Mouse (Mus musculus): ENCODE data around the gene Ush1g.

The Ush1g gene

DNA sequence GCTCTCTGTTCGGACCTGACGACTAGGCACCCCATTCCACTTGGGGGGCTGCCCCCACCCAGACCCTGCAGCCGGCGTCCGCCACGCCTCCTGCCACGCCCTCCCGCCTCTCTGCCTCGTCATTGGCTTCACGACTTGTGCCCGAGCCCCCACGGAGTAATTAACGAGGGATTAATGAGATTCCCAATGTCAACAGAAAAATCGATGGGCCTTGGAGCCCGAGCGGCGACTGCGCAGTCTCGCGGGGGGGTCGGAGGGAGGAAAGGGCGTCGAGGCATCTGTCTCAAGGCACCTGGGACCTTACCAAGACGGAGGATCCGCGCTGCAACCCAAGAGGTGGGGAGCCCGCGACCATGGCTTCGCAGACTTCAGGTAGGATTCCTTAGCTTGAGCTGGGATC is 12.7 kb upstream of the Ush1g start, which contains the start of gene Otop3:
Gene Otop3 (plus strand): TSS at position 201 of the 400 bp plus-strand sequence.
- 4% methylated on average over 29 of the region's 29 CpGs for WGBS

DNA sequence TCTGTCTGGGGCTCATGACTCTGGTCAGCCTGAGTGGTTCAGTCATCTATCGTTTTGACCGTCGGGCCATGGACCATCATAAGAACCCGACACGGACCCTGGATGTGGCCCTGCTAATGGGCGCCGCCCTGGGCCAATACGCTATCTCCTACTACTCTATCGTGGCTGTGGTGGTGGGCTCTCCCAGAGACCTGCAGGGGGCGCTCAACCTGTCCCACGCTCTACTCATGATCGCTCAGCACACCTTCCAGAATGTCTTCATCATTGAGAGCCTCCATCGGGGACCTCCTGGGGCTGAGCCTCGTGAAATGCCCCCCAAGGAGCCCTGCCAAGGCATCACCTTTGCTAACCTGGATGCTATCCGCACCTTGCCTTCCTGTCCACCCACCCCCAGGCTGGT is 7.5 kb upstream of the Ush1g start:
- WGBS, result 76% methylated on average over 15 of the region's 15 CpGs

DNA sequence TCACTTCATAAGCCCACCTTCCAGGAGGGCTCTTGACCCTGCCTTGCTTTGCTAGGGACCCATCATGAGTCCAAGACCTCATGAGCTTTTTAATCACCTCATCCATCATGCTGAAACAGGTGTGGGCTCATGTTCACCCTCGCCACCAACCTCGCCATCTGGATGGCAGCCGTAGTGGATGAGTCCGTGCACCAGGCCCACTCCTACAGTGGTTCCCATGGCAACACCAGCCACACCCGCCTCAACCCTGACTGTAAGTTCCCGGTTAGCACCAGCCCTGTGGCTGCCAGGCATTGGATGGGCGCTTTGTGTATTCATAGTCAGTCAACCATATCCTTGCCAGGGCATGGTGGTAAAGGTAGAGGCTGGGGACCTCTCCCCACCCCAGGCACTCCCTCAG is 4.9 kb upstream of the Ush1g start:
- 51% methylated on average over 7 of the region's 7 CpGs for WGBS

DNA sequence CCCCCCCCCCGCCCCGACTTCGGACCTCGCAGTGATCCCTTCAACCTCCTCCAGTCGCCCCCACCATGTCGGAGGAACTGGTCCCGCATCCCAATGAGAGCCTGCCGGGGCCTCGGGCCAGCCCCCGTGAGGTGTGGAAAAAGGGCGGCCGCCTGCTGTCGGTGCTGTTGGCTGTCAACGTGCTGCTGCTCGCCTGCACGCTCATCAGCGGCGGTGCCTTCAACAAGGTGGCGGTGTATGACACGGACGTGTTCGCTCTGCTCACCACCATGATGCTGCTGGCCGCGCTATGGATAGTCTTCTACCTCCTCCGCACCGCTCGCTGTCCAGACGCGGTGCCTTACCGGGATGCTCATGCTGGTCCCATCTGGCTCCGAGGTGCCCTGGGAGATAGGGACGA is 1.5 kb upstream of the Ush1g start:
- WGBS, result 15% methylated on average over 32 of the region's 32 CpGs

DNA sequence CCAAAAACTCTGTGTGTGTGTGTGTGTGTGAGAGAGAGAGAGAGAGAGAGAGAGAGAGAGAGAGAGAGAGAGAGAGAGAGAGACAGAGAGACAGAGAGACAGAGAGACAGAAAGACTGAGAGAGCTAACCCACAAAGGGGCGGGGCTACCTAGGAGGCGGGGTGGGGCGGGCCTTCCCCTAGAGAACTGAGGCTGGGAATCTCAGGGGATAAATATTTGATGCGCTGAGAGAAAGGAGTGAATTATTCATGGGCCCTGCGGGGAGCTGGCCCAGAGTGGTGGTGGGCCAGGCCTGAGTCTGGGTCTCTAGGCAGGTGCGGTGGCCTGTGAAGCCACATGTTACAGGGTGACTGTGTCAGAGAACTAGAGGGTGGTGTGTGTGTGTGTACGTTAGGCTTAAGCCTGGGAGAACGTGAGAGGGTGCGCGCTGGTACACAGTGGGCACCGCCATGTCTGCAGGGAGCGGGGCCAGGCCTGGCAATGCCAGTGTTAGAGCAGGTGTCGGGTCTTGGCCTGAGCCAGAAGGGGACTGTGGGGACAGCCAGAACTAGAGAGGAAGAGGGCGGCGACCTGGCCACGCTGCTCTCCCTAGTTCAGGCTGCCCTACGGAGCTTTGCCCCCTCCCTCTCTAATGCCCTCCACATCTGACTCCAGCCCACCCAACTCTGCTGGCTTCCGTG is 2.0 kb downstream of the Ush1g start:
- WGBS, result 38% methylated on average over 18 of the region's 18 CpGs

DNA sequence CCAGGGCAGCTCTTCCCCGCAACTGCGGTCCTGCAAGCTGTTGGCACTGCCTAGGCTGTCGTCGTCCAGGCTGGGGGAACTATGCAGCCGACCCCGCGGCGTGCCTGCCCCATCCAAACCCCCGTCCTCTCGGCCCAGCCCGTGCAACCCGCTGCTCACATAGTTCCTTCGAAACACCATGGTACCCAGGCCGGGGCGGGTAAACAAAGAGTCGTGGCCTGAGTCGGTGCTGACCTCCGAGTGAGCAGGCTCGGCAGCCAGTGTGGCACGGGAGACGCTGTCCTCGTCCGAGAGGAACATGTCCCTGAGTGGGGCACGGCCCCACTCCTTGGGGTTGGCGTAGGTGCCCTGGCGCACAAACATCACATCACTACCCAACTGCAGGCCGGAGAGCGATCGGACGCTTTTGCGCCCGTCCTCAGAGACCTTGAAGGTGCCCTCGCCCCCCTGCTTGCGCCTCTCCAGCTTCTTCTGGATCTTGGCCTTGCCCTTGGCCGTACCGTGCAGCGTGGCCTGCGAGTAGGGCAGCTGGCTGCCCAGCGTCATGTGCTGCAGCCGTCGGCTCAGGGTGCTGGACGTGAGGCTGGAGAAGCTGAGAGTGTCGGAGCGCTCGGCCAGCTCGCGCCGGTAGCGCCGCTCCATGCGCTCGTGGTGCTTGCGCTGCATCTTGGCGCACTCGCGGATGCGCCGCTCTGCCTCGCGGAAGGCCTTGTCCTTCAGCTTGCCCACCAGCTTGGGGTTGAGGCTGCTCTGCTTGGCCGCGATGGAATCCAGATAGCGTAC is 3.4 kb downstream of the Ush1g start:
- whole genome bisulfite sequencing, result 14% methylated on average over 63 of the region's 63 CpGs

DNA sequence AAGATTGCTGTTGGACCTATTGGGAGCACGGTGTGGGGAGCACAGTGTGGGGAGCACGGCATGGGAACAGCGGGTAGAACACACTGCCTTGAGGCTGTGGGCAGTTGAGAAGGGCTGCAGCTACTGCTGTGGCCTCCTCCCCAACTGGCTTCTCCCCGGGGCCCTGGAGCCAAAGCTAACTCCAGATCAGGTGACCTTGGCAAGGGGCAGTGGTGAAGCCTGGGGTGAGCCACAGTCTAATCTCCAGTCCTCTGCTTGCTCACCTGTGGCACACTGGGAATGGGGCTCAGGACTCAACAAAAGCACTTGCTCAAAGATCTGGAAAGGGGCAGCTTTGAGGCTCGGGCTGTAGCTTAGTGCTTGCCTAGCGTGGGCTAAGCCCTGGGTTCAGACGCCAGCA is 4.6 kb downstream of the Ush1g start:
- 76% methylated on average over 7 of the region's 7 CpGs for WGBS

DNA sequence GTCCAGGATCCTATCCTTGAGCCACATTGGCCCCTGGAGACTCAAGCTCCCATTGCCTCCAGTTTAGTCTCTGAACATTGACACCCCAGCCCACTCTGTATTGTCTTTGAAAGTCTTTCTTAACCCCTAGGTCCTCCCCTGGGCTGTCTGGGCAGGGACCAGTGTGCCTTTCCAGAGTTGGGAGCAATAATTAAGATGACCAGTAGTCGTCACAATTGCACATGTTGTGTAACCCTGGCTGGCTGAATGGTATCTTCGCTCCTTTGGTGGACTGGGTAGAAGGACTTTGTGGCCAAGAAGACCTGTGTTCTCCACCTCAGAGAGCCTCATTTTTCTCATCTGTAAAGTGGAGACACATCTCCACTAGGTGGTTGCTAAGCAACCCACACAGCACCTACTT is 7.6 kb downstream of the Ush1g start:
- 41% methylated on average over 2 of the region's 2 CpGs for WGBS

DNA sequence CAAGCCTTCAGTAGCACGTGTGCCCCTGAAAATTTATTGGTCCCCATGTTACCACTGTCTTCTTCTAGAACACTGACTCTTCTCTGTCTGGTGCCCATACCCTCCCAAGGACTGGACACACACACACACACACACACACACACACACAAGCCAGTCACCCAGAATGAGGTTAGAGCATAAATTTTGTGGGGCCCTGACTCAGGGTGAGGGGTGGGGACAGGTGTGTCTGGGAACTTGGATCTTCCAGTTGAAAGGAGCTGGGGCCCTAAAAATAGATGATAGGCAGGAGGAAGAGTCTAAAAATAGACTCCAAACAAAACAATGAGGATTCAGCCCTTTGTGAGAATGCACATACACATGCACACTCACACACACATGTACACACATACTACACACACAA is 13.1 kb downstream of the Ush1g start:
- WGBS, result 84% methylated on average over 1 of the region's 1 CpGs

DNA sequence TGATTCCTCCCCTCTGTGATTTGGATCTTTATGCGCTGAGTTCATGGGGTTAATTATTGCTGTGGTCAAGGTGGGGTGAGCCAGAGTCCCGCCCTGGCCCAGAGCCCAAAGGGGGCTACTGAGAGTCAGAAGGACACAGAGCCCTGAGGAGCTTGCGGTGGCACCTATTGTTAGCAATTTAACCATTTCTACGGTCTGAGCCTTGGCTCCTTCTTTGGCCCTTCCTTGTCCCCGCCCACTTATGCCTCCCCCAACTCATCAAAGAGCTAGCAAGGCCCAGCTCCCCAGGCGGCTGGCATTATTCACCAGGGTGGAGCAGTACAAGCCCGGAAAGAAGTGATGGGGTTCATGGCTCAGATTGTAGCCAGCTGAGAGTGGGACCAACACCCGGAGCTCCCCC is 15.0 kb downstream of the Ush1g start, which contains the start of gene Otop2:
Gene Otop2 (plus strand): TSS at position 301 of the 400 bp plus-strand sequence.
- WGBS, result 59% methylated on average over 8 of the region's 8 CpGs

DNA sequence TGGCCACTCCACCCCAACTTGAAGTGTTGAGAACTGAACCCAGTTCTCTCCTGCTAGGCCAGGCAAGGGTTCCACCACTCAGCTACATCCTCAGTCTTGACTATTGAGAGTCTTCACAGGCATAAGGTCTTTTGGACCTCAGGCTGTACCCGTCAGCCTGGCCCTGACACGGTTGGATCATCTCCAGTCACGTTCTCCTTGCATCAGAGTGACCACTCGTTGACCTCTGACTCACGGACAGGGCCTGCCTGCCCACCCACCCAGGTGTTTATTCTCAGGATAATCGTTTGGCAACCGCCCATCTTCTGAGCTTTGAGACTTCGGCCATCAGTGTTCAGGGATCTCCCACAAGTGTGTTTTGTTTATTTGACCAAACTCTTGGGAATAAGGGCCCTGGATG is 18.7 kb downstream of the Ush1g start:
- 76% methylated on average over 8 of the region's 8 CpGs for WGBS

DNA sequence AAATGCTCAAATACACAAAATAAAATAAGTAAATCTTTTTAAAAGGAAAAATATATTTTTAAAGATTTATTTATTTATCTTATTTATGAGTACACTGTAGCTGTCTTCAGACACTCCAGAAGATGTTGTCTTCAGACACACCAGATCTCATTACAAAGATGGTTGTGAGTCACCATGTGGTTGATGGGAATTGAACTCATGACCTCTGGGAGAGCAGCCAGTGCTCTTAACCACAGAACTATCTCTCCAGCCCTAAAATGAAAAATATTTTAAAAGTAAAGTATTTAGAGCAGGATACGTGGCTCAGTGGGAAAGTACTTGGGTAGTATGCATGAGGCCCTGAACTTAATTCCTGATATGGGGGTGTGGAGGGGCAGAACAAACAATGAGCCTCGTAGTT is 20.5 kb downstream of the Ush1g start:
- WGBS, result 93% methylated on average over 2 of the region's 2 CpGs

DNA sequence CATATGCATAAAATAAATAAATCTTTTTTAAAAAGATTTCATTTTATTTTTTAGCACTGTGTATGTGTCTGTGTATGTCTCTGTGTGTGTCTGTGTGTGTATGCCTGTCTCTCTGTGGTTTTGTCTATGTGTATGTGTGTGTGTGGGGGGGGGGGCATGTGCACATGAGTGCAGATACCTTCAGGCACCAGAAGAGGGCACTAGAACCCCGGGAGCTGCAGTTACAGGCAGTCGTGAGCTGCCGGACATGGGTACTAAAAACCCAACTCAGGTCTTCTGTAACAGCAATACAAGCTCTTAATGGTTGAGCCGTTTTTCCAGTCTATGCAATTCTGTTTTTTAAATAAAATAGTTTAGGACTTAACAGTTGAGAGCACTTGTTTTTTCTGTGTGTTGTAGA is 21.1 kb downstream of the Ush1g start:
- WGBS, result 81% methylated on average over 4 of the region's 4 CpGs

DNA sequence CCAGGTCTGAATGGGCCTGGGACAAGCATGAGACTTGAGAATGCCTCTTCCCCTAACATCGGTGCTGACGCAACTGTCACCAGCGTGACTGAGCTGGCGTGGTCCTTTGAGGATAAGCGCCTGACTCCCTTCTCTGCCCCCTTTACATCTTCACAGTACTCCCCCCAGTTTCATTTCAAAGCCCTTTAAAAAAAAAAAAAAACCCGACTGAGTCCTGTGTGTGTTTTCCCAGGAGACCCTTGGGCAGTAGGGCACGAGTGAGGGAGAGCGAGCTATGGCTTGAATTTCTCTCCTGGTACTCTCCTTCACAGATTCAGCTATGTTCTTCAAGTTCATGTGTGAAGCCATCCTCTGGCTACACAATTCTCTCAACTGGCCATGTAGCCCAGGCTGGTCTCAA is 23.7 kb downstream of the Ush1g start:
- WGBS, result 78% methylated on average over 8 of the region's 8 CpGs

DNA sequence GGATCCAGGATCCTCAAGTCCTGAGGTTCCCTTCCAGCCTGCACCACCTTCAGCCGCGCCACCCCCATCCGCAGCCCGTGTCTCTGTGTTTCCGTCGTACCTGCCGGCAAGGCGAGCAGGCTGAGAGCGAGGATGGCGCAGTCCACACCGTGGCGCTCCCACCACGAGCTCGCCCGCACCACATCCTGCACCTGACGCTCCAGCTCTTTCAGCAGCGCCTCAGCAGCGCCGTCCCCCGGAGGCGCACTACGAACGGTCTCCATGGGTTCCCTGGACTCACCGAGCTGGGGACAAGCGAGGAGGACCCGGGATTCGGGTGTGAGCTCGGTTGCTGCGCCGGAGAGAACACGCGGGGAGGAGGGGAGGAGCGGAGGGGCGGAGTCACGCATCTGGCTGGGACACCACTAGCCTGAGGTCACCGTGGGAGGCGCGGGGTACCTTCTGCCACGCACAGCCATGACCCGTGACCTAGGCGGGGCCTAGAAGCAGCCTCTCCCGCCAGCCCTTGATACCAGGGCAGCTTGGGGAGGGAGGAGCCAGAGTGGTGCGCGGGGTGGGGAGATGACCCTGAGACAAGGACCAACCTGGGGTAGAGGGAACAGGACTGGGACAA is 24.5 kb downstream of the Ush1g start, which contains the start of gene Fads6:
Gene Fads6 (minus strand): TSS at position 450 of the 613 bp plus-strand sequence.
- 2% methylated on average over 44 of the region's 44 CpGs for WGBS

DNA sequence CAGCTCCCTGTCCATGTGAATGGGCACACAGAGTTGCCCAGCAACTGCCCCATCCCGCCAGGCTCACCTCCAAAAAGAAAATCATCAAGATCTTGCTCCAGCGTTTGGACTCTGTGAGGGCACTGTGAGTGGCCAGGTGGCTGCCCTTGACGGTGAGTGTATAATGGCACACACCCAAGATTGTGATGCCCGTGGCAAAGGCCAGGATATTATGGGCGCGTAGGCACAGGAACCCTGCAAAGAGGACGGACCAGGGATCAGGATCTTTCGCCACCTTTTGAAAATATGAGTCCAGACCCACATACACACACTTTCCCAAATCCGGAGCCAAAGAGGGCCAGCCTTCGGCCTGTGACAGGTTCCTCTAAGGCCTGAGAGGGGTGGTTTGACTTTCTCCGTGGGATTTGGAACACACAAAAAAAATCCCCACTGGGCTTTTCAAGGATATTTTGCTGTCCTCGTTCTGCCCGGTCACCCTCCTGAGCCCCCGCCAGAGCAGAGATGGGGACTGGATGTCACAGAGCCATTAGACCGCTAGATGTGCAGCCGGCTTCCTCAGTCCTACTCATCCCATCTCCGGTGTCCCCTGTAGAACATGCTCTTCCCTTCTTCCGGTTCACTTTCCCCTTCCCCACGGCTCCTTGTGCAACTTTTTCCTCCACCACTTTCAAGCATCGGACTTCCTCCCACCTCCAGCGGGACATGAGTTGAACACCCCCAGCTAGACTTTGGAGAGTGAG is 25.2 kb downstream of the Ush1g start:
- 50% methylated on average over 21 of the region's 21 CpGs for WGBS

DNA sequence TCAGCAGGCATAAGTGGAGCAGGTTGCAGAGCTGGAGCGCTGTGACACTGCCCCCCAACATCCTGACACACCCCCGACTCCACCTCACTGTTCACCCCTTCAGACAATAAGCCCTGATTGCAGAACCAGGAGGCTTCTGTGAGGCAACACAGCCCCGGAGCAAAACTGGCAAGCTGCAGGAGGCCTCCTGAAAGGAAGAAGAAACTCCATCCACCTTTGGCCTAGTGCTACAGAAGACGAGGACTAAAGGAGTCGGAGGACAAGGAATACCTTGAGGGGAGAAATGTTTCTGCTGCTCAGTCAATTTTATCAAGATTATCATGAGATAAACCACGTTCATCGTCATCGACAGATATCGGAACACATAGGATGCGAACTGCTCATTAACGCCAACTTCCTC is 25.9 kb downstream of the Ush1g start:
- 95% methylated on average over 11 of the region's 11 CpGs for WGBS

DNA sequence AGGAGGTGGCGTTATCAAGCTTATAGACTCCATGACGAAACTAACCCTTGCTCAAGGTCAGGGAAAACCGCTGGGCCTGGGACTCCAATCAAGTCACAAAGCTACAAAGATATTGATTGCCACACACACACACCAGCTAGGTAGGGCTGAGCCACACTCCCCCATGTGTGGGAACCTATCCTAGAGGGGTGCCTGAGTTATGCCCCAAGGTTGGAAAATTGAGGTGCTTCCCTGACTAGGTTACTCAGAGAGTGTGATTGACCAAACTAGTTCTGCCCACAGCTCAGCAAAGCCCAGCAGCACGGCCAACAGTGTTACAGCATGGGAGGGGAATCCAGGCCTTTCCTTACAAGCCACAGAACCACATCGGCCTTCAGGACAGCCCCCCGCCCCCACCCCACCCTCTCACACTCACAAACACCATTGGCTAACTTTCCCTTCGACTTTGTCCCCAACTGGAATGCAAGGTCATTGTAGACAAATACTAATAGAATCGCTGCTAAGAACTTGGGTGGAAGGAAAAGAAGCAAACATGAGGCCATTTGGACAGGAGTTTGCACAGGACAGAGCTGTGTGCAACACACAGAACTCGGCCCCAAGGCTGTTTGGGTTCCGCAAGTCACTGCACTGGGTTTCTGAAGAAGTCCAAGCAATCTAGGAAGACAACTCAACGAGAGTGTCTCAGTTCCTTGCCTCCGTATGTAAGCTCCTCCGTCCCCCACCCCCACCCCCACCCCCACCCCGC is 29.0 kb downstream of the Ush1g start:
- 80% methylated on average over 14 of the region's 14 CpGs for WGBS

DNA sequence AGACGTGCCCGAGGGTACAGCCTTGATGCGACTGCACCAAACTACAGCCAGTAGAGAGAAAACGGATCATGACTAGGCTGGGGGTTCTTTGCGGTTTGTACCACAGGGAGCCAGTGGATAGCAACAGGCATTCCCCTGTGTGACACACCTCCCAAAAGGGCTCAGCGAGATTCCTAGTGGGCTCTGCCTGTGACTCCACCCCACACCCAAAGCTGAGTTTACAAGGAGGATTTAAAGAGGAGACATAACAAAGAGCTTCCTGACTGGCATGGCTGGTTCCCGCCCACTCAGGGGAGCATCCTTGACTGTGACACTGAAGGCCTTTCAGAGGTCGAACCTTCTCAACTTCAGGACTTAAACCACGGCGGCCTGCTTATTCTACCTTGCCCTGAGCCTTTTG is 30.3 kb downstream of the Ush1g start:
- WGBS, result 87% methylated on average over 10 of the region's 10 CpGs

DNA sequence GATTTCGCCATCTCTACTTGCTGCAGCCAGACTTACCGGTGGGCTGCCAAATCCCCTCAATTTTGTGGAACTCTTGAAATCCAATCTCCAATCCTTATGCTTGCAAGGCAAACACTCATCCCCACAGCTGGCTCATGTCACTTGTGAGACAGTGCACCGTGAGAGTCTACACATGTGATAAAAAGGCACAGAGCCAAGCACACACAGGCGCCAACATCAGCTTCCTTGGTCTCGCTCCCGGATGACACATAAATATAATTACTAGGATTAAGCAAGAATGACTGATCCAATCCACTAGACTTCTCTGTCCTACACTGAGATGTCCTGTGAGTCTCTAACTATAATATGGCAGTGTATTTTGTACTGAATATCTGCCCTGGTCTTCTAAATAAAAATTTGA is 30.9 kb downstream of the Ush1g start:
- WGBS, result 56% methylated on average over 6 of the region's 6 CpGs

DNA sequence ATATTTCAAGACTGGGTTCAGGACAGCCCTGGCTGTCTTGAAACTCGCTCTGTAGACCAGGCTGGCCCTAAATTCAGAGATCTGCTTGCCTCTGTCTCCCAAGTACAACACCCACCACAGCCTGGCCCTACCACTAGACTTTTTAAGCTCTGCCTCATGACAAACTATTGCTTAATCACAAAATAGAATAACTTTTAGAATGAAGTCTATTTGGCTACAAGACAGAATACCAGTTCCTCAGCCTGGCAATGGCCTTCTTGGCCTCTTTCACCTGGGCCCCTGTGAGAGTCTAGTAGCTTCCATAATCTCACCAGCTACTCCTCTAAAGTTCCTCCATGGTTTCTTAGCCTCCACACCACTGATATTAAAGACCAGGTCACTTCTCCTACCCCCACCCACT is 31.5 kb downstream of the Ush1g start:
- WGBS, result 80% methylated on average over 1 of the region's 1 CpGs
